Mouse (Mus musculus): ENCODE measurements at regions not wholly inside any gene's neighbourhood (a gene's known extent, or its start where the extent isn't known, plus 50 kb on each side); places are given as distances from the start of the nearest gene placed in this dataset.

- DNase-seq = no peak
These were observed 293.5 kb upstream of the Tom1l1 start for GRCm38 (mm10) chr11:90981626-90982025.

DNA sequence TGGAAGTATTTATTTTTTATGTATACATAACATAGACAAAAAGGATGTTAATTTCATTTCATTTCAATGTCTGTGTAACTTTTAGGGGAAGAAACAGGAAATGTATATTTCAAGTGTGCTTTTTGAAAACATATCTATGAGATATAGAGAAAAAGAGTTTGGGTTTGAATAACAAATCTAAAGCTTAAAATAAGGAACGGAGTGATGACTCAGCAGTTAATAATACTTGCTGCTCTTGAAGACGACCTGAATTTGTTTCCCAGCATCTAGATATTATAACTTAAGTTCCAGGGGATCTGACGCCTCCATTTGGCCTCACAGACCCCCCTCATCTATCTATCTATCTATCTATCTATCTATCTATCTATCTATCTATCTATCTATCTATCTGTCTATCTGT lies 290.1 kb upstream of the Tom1l1 start:
- no peak for DNase-seq

DNA sequence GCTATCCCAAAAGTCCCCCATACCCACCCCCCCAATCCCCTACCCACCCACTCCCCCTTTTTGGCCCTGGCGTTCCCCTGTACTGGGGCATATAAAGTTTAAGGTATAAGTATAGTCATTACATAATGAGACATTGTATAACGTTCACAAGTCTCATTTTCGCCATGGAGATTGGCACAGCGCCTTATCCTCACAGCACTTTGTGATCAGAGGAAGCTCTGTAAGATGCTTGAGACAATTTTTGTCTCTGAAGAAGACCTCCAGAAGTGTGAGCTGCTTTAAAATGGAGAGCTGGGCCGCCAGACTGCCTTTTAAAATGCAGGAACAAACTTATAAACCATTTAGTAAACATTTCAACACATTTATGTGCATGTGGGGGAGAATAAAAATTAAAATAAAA lies 252.9 kb upstream of the Tom1l1 start:
- no peak for DNase-seq

GRCm38 (mm10) chr11:90925738-90926137 lies 237.6 kb upstream of the Tom1l1 start:
- DNase-seq = no peak

DNA sequence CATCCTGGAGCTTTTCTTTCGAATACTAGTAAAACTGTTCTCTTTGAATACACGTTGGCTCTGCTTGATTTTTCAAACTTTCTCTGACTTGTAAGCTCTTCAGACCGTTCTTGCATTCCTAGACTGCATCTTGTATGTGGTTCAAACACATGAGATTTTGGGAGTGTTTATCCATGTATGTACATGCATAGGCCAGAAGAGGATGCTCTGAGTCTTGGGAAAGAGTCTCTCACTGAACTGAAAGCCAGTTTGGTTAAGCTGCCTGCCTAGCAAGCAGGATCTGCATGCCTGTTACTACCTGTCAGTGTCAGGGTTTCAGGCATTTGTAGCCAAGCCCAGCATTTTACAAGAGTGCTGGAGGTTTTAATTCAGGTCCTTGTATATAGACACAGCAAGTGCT lies 229.6 kb upstream of the Tom1l1 start:
- DNase-seq = no peak

GRCm38 (mm10) chr11:90894236-90894635 lies 206.1 kb upstream of the Tom1l1 start:
- DNase-seq = no peak

DNA sequence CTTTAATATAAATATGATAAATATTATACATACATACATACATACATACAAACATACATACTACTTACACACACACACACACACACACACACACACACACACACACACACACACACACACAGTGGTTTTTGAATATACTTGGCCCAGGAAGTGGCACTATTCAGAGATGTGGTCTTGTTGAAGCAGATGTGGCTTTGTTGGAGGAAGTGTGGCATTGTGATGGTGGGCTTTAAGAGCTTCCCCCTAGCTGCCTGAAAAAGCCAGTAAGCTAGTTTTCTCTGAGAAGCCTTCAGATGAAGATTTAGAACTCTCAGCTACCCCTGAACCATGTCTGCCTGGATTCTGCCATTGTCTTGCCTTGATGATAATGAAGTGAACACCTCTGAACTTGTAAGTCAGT lies 185.0 kb upstream of the Tom1l1 start:
- DNase-seq = no peak

DNA sequence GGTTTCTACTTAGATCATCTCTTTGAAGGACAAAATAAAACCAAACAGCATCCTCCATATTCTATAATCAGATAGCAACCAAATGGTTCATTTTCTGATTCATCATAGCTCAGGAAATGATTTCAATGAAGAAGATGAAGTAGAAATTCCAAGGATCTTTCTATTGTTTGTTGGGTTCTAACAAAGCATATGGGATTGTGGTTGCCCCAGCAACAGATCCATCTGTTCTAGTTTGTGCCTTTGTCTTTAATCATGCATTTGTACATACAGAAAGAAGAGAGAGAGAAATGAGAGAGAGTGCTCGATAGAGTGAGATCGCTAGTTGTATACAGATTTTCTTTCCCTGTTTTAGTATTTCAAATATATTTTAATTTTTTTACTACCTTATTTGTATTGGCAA lies 183.5 kb upstream of the Tom1l1 start:
- DNase-seq = peak; percentile 21

GRCm38 (mm10) chr11:90863981-90864760 lies 176.0 kb upstream of the Tom1l1 start:
- DNase-seq = peak; percentile 10

GRCm38 (mm10) chr11:90855731-90856130 lies 167.6 kb upstream of the Tom1l1 start:
- no peak for DNase-seq

DNA sequence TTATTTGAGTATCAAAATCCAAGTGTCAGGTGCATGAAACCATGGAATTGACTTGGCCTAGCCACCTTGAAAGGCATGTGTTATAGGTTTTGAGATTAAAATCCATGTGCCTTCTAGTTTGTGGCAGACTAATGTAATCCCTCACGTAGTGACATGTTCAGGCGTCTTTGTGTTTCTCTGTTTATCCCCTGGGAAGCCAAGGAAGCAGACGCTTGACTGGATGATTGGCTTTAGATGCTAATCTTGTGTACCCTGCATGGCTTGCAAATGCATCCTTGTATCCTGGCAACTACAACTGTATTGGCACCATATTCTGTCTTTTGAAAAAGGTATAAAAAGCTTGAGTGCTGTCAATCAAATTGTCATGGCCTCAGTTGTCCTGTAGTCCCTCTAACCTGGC lies 167.2 kb upstream of the Tom1l1 start:
- DNase-seq = no peak

DNA sequence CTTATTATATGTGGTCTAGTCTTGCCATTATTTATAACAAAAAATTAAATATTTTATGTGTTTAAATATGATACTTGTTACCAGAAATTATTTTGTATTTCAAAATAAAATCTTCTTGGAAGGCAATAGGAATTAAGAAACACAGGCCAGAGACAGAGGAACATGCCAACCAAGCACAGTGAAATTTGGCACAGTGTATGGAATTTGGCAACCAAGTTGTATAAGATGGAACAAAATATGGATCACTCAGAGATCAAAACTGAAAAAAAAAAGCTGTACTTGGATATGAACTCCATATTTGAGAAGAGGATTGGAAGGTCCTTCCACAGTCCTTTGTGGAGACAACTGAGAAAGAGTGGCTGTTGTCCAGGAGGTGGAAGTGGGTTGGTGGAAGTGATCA lies 163.1 kb upstream of the Tom1l1 start:
- no peak for DNase-seq

DNA sequence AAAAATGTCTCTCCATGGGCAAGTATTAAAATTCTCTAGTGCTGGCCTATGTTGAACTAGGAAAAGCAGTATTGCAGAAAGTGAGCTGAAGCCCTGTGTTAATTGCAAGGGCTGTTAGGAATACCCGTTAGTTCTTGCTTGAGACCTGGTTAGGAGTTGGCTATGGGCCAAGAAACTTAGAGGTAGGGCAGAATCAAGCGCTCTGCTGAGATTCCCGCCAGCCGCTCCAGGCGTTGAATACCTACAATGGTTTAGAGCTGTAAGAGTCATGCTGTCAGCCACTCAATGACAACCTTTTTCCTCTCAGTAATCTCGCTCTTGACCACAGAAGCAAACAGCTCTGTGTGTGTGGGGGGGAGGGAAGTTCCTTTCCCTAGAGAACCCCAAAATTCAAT lies 156.8 kb upstream of the Tom1l1 start:
- DNase-seq = no peak

DNA sequence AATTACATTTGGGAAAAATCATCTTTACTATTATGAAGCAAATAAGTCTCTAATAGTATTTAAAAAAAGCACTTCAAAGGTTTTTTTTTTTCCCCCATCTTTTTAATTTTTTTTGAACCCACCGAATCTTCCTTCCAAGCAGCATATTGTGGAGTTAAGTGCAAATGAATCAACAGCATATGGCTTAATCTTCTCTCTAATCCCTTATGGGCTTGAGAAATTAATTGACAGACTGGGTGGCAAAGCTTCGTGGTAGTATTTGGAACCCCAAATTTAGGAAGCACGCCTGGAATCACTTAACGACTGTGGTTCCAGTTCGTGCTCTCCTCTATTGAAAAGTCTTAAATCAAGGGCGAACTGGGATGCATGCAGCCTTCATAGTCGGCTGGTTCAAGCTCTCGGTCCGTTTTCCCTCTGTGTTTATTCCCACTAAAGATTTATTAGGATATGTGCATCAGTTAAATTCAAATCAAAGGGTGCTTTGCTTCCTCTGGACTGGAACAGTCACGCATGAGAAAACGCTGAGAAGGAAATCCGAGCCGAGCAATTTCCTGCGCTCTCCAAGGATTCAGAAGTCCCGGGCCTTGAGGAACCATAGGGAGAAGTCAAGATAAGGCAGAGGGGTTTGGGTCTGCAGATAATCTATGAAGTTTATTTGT lies 156.2 kb upstream of the Tom1l1 start:
- no peak for DNase-seq

- DNase-seq = no peak
These were observed 150.0 kb upstream of the Tom1l1 start for GRCm38 (mm10) chr11:90838161-90838560.

DNA sequence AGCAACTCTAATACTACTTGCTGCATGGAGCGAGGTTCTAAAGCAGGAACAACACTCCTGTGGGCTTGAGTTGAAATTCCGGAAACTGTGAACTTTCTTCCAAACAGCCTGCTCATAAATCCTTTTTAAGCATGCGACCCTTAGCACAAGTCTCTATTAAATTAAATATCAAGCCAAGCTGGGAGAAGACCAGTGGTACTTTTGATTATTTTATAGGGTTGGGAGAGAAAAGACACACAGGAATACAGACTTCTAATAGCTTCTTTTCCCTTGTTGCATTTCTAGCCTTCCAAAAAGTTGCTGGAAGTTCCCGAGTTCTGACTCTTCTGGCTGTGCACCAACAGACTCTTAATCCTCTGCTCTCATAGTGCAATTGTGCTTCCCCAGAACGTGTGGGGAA lies 136.6 kb upstream of the Tom1l1 start:
- no peak for DNase-seq

- DNase-seq = no peak
These were observed 128.6 kb upstream of the Tom1l1 start for GRCm38 (mm10) chr11:90816727-90817126.

GRCm38 (mm10) chr11:90814471-90814870 lies 126.3 kb upstream of the Tom1l1 start:
- DNase-seq = no peak

DNA sequence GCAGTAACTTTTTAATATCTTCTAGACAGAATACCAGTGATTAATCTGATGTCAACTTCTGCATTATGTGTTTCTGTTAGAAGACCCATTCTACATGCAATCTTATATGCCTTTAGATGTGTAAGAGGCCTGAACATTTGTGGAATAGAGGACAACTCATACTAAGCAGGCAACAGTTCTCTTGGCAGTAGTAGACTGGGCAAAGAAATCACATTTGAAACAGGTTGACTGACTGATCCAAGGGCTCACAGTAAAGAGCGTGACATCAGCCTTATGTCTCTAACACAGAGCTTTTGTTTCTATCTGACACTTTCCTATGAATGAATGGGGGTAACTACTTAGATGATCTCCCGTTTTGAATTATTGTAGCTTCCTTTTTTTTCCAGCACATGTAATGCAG lies 124.8 kb upstream of the Tom1l1 start:
- no peak for DNase-seq

- peak; percentile 38 for DNase-seq
These were observed 124.4 kb upstream of the Tom1l1 start for GRCm38 (mm10) chr11:90812530-90812929.

DNA sequence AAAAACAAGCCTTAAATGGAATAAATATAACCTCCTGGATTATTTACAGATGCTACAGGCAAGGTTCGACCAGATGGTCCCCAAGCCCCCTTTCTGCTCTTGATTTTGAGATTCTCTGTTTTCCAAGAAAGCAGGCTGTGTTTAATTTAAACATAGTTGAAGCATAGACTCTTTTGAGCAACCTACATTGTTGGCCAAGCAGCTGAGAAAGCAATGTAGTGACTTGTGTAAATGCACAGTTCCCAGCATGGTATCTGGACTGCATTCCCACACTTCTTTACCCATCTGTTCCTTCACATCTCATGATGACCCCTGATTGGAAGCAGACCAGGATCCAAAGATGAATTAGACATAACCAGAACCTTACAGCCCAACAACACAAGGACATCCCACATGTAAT lies 120.3 kb upstream of the Tom1l1 start:
- DNase-seq = no peak

DNA sequence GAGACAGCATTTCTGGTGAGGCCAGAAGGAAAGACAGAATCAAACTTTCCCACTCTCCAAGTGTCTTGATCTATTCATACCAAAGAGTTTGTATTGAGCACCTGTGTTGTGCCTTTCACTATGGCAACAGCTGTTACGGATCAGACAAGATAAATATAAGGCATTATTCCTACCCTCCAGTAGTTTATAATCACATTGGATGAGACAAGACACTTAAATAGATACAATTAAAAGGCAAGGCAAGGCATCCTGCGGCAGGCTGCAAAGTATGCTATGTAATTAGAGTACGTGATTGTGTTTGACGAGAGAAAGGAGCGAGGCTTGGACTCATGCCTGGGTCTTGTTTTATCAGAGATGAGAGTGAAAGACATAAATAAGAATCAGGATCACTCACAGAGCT lies 119.2 kb upstream of the Tom1l1 start:
- no peak for DNase-seq

- DNase-seq = no peak
These were observed 114.6 kb upstream of the Tom1l1 start for GRCm38 (mm10) chr11:90802569-90803363.

DNA sequence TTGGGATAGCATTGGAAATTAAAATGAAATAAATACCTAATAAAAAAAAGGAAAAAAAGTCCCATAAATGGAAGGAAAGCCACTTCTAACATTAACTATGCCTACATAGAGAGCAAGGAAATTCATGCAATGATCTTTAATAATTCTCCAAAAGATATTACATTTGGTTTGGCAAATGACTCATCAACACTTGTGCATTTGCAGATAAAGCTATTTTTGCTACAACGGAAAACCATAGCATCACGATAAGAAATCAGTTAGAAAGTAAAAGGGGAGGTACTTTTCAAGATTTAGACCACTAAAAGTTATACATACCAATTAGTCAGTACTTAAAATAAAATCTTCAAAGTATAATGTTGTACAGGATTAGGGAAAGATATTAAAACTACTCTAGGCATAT lies 109.4 kb upstream of the Tom1l1 start:
- DNase-seq = no peak
